11 mouse cellular contexts compared by ENCODE assay signal in genomic region chr6:52962600-52963429, GRCm38 (mm10).
DNase-seq lines count a peak whose midpoint lies in the region; ATAC-seq and TF ChIP-seq lines count a peak whose summit lies in the region.
"Had no signal": no experiment of that assay in that cellular context is flagged by ENCODE, and none has a peak within 500 bp of the region (broad histone marks: within the 10 kb centered on the region; RNA-seq: fewer than 3 reads in every experiment).

No protein-coding gene starts in this region.

- H3K9me3 ChIP-seq in intestine, embryonic 14.5 days (ENCODE audit: control insufficient read depth, low read length): no peaks in the 10 kb centered on the region
- H3K9me3 ChIP-seq in intestine, postnatal 0 days (ENCODE audit: control insufficient read depth): no peaks in the 10 kb centered on the region
- H3K9me3 ChIP-seq in limb, embryonic 14.5 days (ENCODE audit: control insufficient read depth, low read length): no peaks in the 10 kb centered on the region

- no peaks in the 10 kb centered on the region for H3K27me3 ChIP-seq in intestine, embryonic 14.5 days (replicated peaks; ENCODE audit: control insufficient read depth, insufficient read depth, low read length)
- no peaks in the 10 kb centered on the region for H3K27me3 ChIP-seq in intestine, postnatal 0 days (replicated peaks; ENCODE audit: control insufficient read depth, insufficient read depth, low read length)
- H3K27me3 ChIP-seq in limb, embryonic 14.5 days (ENCODE audit: control insufficient read depth, insufficient read depth, low read length): no peaks in the 10 kb centered on the region
- no peaks in the 10 kb centered on the region for H3K27me3 ChIP-seq in thymus, adult 2 months (ENCODE audit: control insufficient read depth, insufficient read depth, low read length)

- H3K4me1 ChIP-seq in intestine, embryonic 14.5 days (replicated peaks; ENCODE audit: control insufficient read depth, insufficient read depth, low read length): peaks cover 36% of the 10 kb centered on the region
- no peaks in the 10 kb centered on the region; the same call in 1 of the 2 replicates for H3K4me1 ChIP-seq in intestine, postnatal 0 days (replicated peaks; ENCODE audit: control insufficient read depth, insufficient read depth, low read length)
- peaks cover 52% of the 10 kb centered on the region for H3K4me1 ChIP-seq in limb, embryonic 14.5 days (ENCODE audit: control insufficient read depth, insufficient read depth, low read length)
- peaks cover 22% of the 10 kb centered on the region for H3K4me1 ChIP-seq in thymus, adult 2 months (replicated peaks; ENCODE audit: control insufficient read depth, insufficient read depth, low read length)

- H3K27ac ChIP-seq in intestine, embryonic 14.5 days (ENCODE audit: low read depth): peak overlapping the region; percentile 23; the same call in 1 of the 2 replicates
- no peak overlapping the region for H3K27ac ChIP-seq in intestine, postnatal 0 days (ENCODE audit: low read depth, low read length)
- H3K27ac ChIP-seq in limb, embryonic 14.5 days (replicated peaks; ENCODE audit: low read depth, low read length): peak overlapping the region; percentile 49; the same call in 1 of the 2 replicates
- no peak overlapping the region for H3K27ac ChIP-seq in thymus, adult 2 months (ENCODE audit: control insufficient read depth, insufficient read depth, low read length)

- H3K36me3 ChIP-seq in intestine, embryonic 14.5 days (ENCODE audit: control insufficient read depth, insufficient read depth, low read length): no peaks in the 10 kb centered on the region
- no peaks in the 10 kb centered on the region for H3K36me3 ChIP-seq in intestine, postnatal 0 days (ENCODE audit: control insufficient read depth, insufficient read depth)
- no peaks in the 10 kb centered on the region for H3K36me3 ChIP-seq in limb, embryonic 14.5 days (ENCODE audit: control insufficient read depth, insufficient read depth, low read length)
- no peaks in the 10 kb centered on the region for H3K36me3 ChIP-seq in thymus, adult 2 months (ENCODE audit: control insufficient read depth, insufficient read depth, low read length)

- peak; percentile 65 for DNase-seq in CD4-positive, CD25-positive, alpha-beta regulatory T cell, adult 2 months (ENCODE audit: low read depth, low spot score)
- no peak for DNase-seq in intestine, embryonic 14.5 days (ENCODE audit: low spot score)
- DNase-seq in R1 (ENCODE audit: low read depth, low spot score): peak; percentile 67
- DNase-seq in limb, embryonic 14.5 days (ENCODE audit: low spot score): no peak
- no peak for DNase-seq in thymus, adult 2 months
- DNase-seq in thymus, postnatal 4 days: no peak
- DNase-seq: left cerebral cortex, postnatal 4 days had no signal

- WGBS in intestine, embryonic 14.5 days: 43% methylated on average over 4 of the region's 4 CpGs
- 44% methylated on average over 4 of the region's 4 CpGs for WGBS in intestine, postnatal 0 days
- WGBS in limb, embryonic 14.5 days: 39% methylated on average over 4 of the region's 4 CpGs
- WGBS in thymus, adult 2 months: 53% methylated on average over 4 of the region's 4 CpGs

- TF ChIP-seq POLR2A in limb, embryonic 14.5 days (IDR thresholded peaks at IDR 0.05; ENCODE audit: borderline replicate concordance, extremely low read depth, insufficient read depth, insufficient read length): no peak
- no peak for TF ChIP-seq POLR2A in thymus, adult 2 months (IDR thresholded peaks at IDR 0.05; ENCODE audit: control insufficient read depth, extremely low read depth, insufficient read depth, low read length, poor library complexity)

- H3K4me2 ChIP-seq in intestine, embryonic 14.5 days (ENCODE audit: low read length): no peak overlapping the region
- H3K4me2 ChIP-seq in intestine, postnatal 0 days (replicated peaks; ENCODE audit: low read depth): no peak overlapping the region
- no peak overlapping the region for H3K4me2 ChIP-seq in limb, embryonic 14.5 days (replicated peaks; ENCODE audit: low read depth, low read length, severe bottlenecking)

- ATAC-seq in CD4-positive, CD25-positive, alpha-beta regulatory T cell, adult 4 months: no peak
- ATAC-seq in intestine, embryonic 14.5 days (replicated peaks; ENCODE audit: low FRiP score, low TSS enrichment, low read depth): no peak
- ATAC-seq in intestine, postnatal 0 days: no peak
- no peak for ATAC-seq in limb, embryonic 14.5 days (ENCODE audit: low FRiP score, low read depth)

- no peak for TF ChIP-seq CTCF in intestine, postnatal 0 days (IDR thresholded peaks at IDR 0.05; ENCODE audit: low read depth)
- no peak for TF ChIP-seq CTCF in thymus, adult 2 months (IDR thresholded peaks at IDR 0.05; ENCODE audit: borderline replicate concordance, control insufficient read depth, extremely low read depth, insufficient read depth, low read length, poor library complexity)

- no peak overlapping the region for H3K9ac ChIP-seq in intestine, embryonic 14.5 days (ENCODE audit: low read length)
- no peak overlapping the region for H3K9ac ChIP-seq in intestine, postnatal 0 days (ENCODE audit: low read depth, low read length)
- no peak overlapping the region for H3K9ac ChIP-seq in limb, embryonic 14.5 days (ENCODE audit: low read depth, low read length, severe bottlenecking)

- H3K4me3 ChIP-seq in intestine, embryonic 14.5 days (ENCODE audit: low read depth, low read length): no peak overlapping the region
- no peak overlapping the region for H3K4me3 ChIP-seq in intestine, postnatal 0 days (ENCODE audit: low read depth, low read length)
- H3K4me3 ChIP-seq in limb, embryonic 14.5 days (replicated peaks; ENCODE audit: low read length): no peak overlapping the region
- no peak overlapping the region for H3K4me3 ChIP-seq in thymus, adult 2 months (ENCODE audit: control insufficient read depth, insufficient read depth, low read length)
- H3K4me3 ChIP-seq: erythroblast, embryonic 14.5 days; myocyte had no signal

Comparison
In these comparisons a context has a peak if more than half of its experiments do, and no peak if none do; other contexts are left out.
1. H3K27ac ChIP-seq: peak in intestine, embryonic 14.5 days (single experiment) and limb, embryonic 14.5 days (single experiment); none in intestine, postnatal 0 days (single experiment) and thymus, adult 2 months (single experiment).
2. DNase-seq: peak in CD4-positive, CD25-positive, alpha-beta regulatory T cell, adult 2 months (single experiment) and R1 (single experiment); none in intestine, embryonic 14.5 days (single experiment), limb, embryonic 14.5 days (single experiment), thymus, adult 2 months (single experiment) and thymus, postnatal 4 days (single experiment).